Mouse (Mus musculus) G1E (cell line): ENCODE measurements around the gene Prap1.

Experiments used
- CTCF ChIP-seq: IDR thresholded peaks from 2 replicates; pipeline ENCODE4 v1.5.1; 2012; ENCODE audit warnings: low read depth, low read length, inconsistent platforms, mixed read lengths
- GATA1 ChIP-seq: IDR thresholded peaks from 2 replicates; pipeline ENCODE4 v1.6.1; 2012; ENCODE audit warnings: borderline replicate concordance, low read length, inconsistent platforms, mixed read lengths
- TAL1 ChIP-seq: conservative IDR thresholded peaks from 2 replicates; pipeline ENCODE4 v1.6.1; 2012; ENCODE audit warnings: low read depth, low read length, inconsistent platforms, mixed read lengths

- TF ChIP-seq CTCF (no peak), TAL1 (no peak), GATA1 (no peak)
Measured at GRCm38 (mm10) chr7:140135106-140135770, 42.0 kb downstream of the Prap1 start.
